Mouse (Mus musculus) heart, embryonic 16.5 days (tissue): ENCODE results near the gene Sim2. TPM values are rescaled to one million over a fixed set of nuclear protein-coding genes. Genes with fewer than 3 reads are reported as not detected.
A peak's percentile ranks its signal among the peaks of the same experiment; 100 is the strongest.

Experiments
- ATAC-seq: fragments of 200-750 bp; cut with Nextera tagmentation; replicated peaks from 2 replicates; pipeline ENCODE4 v1.8.0; 2017; ENCODE audit warnings: moderate number of reproducible peaks; ENCODE audit not compliant: insufficient read depth, low FRiP score; ENCODE audit errors: extremely low read depth
- H3K27ac ChIP-seq: fragments of 300-500 bp; sonication (generic); 2 replicates; pipeline ENCODE4 v1.5.1; 2014; ENCODE audit warnings: mild to moderate bottlenecking, low read length, control low read depth, moderate library complexity
- H3K27me3 ChIP-seq: fragments of 300-500 bp; sonication (generic); 2 replicates; pipeline ENCODE4 v1.6.1; 2014; ENCODE audit warnings: low read length, mixed read lengths; ENCODE audit not compliant: control insufficient read depth, insufficient read depth
- H3K36me3 ChIP-seq: fragments of 300-500 bp; sonication (generic); 2 replicates; pipeline ENCODE4 v1.6.1; 2014; ENCODE audit not compliant: control insufficient read depth, insufficient read depth
- H3K4me1 ChIP-seq: fragments of 300-500 bp; sonication (generic); 2 replicates; pipeline ENCODE4 v1.6.1; 2014; ENCODE audit warnings: low read length, mixed read lengths; ENCODE audit not compliant: control insufficient read depth, insufficient read depth
- H3K4me2 ChIP-seq: fragments of 300-500 bp; sonication (generic); 2 replicates; pipeline ENCODE4 v1.6.1; 2014; ENCODE audit warnings: low read depth, mild to moderate bottlenecking, control low read depth, low read length
- H3K4me3 ChIP-seq: fragments of 300-500 bp; sonication (generic); 2 replicates; pipeline ENCODE4 v1.5.1; 2014; ENCODE audit warnings: mild to moderate bottlenecking, control low read depth, low read length
- H3K9ac ChIP-seq: fragments of 300-500 bp; sonication (generic); 2 replicates; pipeline ENCODE4 v1.6.1; 2014; ENCODE audit warnings: low read length, control low read depth
- H3K9me3 ChIP-seq: fragments of 300-500 bp; sonication (generic); replicated peaks from 2 replicates; pipeline ENCODE4 v1.6.1; 2016; ENCODE audit warnings: low read length; ENCODE audit not compliant: control insufficient read depth
- whole genome bisulfite sequencing: fragments of 180-500 bp; shearing (Covaris S2); extraction: QIAGEN DNeasy Blood & Tissue Kit; methylation state at CpG from one replicate; pipeline ENCODE4 v1.1.7; 2014; 5-methylcytosine and 5-hydroxymethylcytosine counted together
- polyA plus RNA-seq: library from polyadenylated mRNA; unstranded; fragments of >200 nt; fragmentation: Nextera tagmentation; extraction: Ambion mirVana; gene quantifications from 2 replicates; pipeline ENCODE4 v1.2.1, GENCODE M21; 2015

Sim2 gene
- polyA plus RNA-seq, 1 experiment from 2014 or later = 0.04 TPM

- no peaks in the 10 kb centered on the region for H3K4me1 ChIP-seq
- H3K9me3 ChIP-seq = no peaks in the 10 kb centered on the region; the same call in 1 of the 2 replicates
- H3K27me3 ChIP-seq = no peaks in the 10 kb centered on the region
- no peak overlapping the region for H3K4me2 ChIP-seq
- H3K4me3 ChIP-seq = no peak overlapping the region
- no peaks in the 10 kb centered on the region for H3K36me3 ChIP-seq
- 88% methylated on average over 3 of the region's 3 CpGs for WGBS
- no peak overlapping the region for H3K27ac ChIP-seq
- ATAC-seq = no peak
- no peak overlapping the region for H3K9ac ChIP-seq
Observed at GRCm38 (mm10) chr16:94050368-94050767, 34.4 kb upstream of the Sim2 start.

- H3K4me2 ChIP-seq = no peak overlapping the region
- H3K9ac ChIP-seq = no peak overlapping the region
- H3K27me3 ChIP-seq = no peaks in the 10 kb centered on the region
- no peak overlapping the region for H3K4me3 ChIP-seq
- no peaks in the 10 kb centered on the region for H3K4me1 ChIP-seq
- no peak overlapping the region for H3K27ac ChIP-seq
- 88% methylated on average over 12 of the region's 12 CpGs for WGBS
- no peaks in the 10 kb centered on the region for H3K9me3 ChIP-seq
- H3K36me3 ChIP-seq = no peaks in the 10 kb centered on the region
- no peak for ATAC-seq
Observed at GRCm38 (mm10) chr16:94055176-94055575, 29.6 kb upstream of the Sim2 start.

- WGBS = 68% methylated on average over 8 of the region's 8 CpGs
- Histone ChIP-seq H3K4me1 (no peaks in the 10 kb centered on the region), H3K9me3 (no peaks in the 10 kb centered on the region), H3K27me3 (no peaks in the 10 kb centered on the region), H3K36me3 (no peaks in the 10 kb centered on the region), H3K4me2 (no peak overlapping the region), H3K4me3 (no peak overlapping the region), H3K9ac (no peak overlapping the region), H3K27ac (no peak overlapping the region)
- ATAC-seq = no peak
Observed at GRCm38 (mm10) chr16:94055576-94055975, 29.2 kb upstream of the Sim2 start.

GRCm38 (mm10) chr16:94059820-94060219, 24.9 kb upstream of the Sim2 start:
- no peak overlapping the region for H3K9ac ChIP-seq
- H3K4me2 ChIP-seq = no peak overlapping the region
- ATAC-seq = peak; percentile 32; the same call in 1 of the 2 replicates
- no peaks in the 10 kb centered on the region for H3K4me1 ChIP-seq
- H3K9me3 ChIP-seq = no peaks in the 10 kb centered on the region
- 51% methylated on average over 9 of the region's 9 CpGs for WGBS
- no peak overlapping the region for H3K4me3 ChIP-seq
- H3K36me3 ChIP-seq = no peaks in the 10 kb centered on the region
- no peaks in the 10 kb centered on the region for H3K27me3 ChIP-seq
- no peak overlapping the region for H3K27ac ChIP-seq

- WGBS = 71% methylated on average over 9 of the region's 9 CpGs
- no peak overlapping the region for H3K4me2 ChIP-seq
- no peak overlapping the region for H3K9ac ChIP-seq
- no peak for ATAC-seq
- no peak overlapping the region for H3K4me3 ChIP-seq
- H3K9me3 ChIP-seq = no peaks in the 10 kb centered on the region; the same call in 1 of the 2 replicates
- H3K36me3 ChIP-seq = no peaks in the 10 kb centered on the region
- H3K27me3 ChIP-seq = no peaks in the 10 kb centered on the region
- no peaks in the 10 kb centered on the region for H3K4me1 ChIP-seq
- H3K27ac ChIP-seq = no peak overlapping the region
Observed at GRCm38 (mm10) chr16:94064211-94064610, 20.5 kb upstream of the Sim2 start.

- 63% methylated on average over 24 of the region's 24 CpGs for WGBS
- no peak for ATAC-seq
Observed at GRCm38 (mm10) chr16:94065728-94066674, 18.7 kb upstream of the Sim2 start.

GRCm38 (mm10) chr16:94066771-94067170, 18.0 kb upstream of the Sim2 start:
- WGBS = 53% methylated on average over 6 of the region's 6 CpGs
- ATAC-seq = no peak
- Histone ChIP-seq H3K27me3 (no peaks in the 10 kb centered on the region), H3K4me1 (peaks cover 7% of the 10 kb centered on the region), H3K9me3 (no peaks in the 10 kb centered on the region; the same call in 1 of the 2 replicates), H3K4me2 (peak overlapping the region; percentile 49), H3K36me3 (no peaks in the 10 kb centered on the region), H3K9ac (no peak overlapping the region), H3K27ac (no peak overlapping the region), H3K4me3 (no peak overlapping the region)

More at GRCm38 (mm10) chr16:94065728-94066674, 18.7 kb upstream of the Sim2 start:
- Histone ChIP-seq H3K27ac (no peak overlapping the region), H3K9ac (no peak overlapping the region), H3K27me3 (no peaks in the 10 kb centered on the region), H3K9me3 (no peaks in the 10 kb centered on the region; the same call in 1 of the 2 replicates), H3K4me1 (no peaks in the 10 kb centered on the region), H3K36me3 (no peaks in the 10 kb centered on the region), H3K4me2 (peak overlapping the region; percentile 49), H3K4me3 (peak overlapping the region; percentile 29)

GRCm38 (mm10) chr16:94067280-94067679, 17.5 kb upstream of the Sim2 start:
- no peak overlapping the region for H3K27ac ChIP-seq
- H3K36me3 ChIP-seq = no peaks in the 10 kb centered on the region
- no peak overlapping the region for H3K4me3 ChIP-seq
- ATAC-seq = no peak
- H3K27me3 ChIP-seq = no peaks in the 10 kb centered on the region
- H3K4me1 ChIP-seq = peaks cover 7% of the 10 kb centered on the region
- H3K4me2 ChIP-seq = no peak overlapping the region
- no peak overlapping the region for H3K9ac ChIP-seq
- H3K9me3 ChIP-seq = no peaks in the 10 kb centered on the region; the same call in 1 of the 2 replicates
- WGBS = 64% methylated on average over 5 of the region's 5 CpGs

- no peak for ATAC-seq
- Histone ChIP-seq H3K36me3 (no peaks in the 10 kb centered on the region), H3K27me3 (peaks cover 6% of the 10 kb centered on the region; the same call in 1 of the 2 replicates), H3K9ac (no peak overlapping the region), H3K9me3 (no peaks in the 10 kb centered on the region; the same call in 1 of the 2 replicates), H3K4me3 (no peak overlapping the region), H3K4me1 (peaks cover 7% of the 10 kb centered on the region), H3K4me2 (no peak overlapping the region), H3K27ac (no peak overlapping the region)
- 92% methylated on average over 5 of the region's 5 CpGs for WGBS
Observed at GRCm38 (mm10) chr16:94069061-94069460, 15.7 kb upstream of the Sim2 start.
